Mouse (Mus musculus): ENCODE data around the gene Stk19.
A peak's percentile ranks its signal among the peaks of the same experiment; 100 is the strongest.
"Not testable (repeated sequence)": the region's sequence is repeated elsewhere in the genome, so short reads cannot be mapped to it uniquely, and the experiment has no call there.

The Stk19 gene

GRCm38 (mm10) chr17:34797211-34797995, 39.3 kb downstream of the Stk19 start:
- DNase-seq (ENCODE audit: low read depth, low spot score): not testable (repeated sequence)

GRCm38 (mm10) chr17:34796311-34797140, 40.2 kb downstream of the Stk19 start:
- no peak for DNase-seq (ENCODE audit: low read depth, low spot score)

DNA sequence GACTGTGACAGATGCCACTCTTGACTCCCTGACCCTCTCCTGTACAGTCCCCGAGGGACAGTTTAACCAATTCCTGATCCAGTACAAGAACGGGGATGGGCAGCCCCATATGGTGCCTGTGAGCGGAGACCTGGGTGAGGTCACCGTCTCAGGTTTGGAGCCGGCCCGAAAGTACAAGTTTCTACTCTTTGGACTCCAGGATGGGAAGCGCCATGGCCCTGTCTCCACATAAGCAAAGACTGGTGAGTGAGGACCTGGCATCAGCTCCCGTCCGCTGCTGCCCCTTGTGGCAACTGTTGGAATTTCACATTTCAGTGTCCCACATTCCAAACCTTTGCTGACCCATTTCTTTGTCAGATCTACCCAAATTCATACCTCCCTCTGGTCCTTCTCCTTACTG, 41.1 kb downstream of the Stk19 start:
- DNase-seq (ENCODE audit: low read depth, low spot score): peak; percentile 51

GRCm38 (mm10) chr17:34795016-34795415, 41.7 kb downstream of the Stk19 start:
- DNase-seq (ENCODE audit: low read depth, low spot score): no peak

DNA sequence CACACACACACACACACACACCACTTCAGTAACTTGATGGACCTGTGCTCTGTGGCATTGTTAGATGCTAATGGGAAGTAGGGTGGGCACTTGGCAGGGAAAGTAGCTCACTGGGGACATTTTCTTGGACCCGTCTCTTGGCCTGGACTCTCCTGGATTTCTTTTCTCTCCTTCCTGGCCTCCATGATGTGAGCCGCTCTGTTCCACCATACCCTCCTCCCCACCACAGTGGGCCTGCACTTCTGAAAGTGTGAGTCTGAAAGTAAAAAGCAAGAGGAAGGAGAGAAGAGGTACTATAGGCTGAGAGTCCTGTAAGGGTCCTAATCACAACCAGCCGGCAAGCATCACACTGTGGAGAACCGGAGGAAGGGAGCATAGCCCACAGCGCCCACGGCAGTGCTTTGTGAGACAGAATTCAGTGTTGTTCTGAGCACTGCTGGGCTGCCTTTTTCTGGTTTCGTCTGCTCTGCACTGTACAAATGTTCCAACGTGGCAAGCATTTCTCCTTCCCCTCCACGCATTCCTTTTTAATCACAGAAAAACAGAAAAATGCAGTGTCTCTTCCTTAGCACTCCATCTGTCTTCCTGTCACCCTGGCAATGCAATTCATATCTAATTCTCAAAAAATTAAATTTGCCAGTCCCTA, 58.9 kb downstream of the Stk19 start:
- no peak for DNase-seq (ENCODE audit: low read depth, low spot score)

All from CD4-positive, CD25-positive, alpha-beta regulatory T cell, adult 2 months (primary cell).